Mouse (Mus musculus): Measurements from ENCODE around the gene Raph1.

Gene Raph1

GRCm38 (mm10) chr1:60566631-60567311 lies at the start of gene Raph1:
Gene Raph1, minus strand, starts transcription at chr1:60567104.
- peak; percentile 97 for DNase-seq (ENCODE audit: inconsistent ontology term)

DNA sequence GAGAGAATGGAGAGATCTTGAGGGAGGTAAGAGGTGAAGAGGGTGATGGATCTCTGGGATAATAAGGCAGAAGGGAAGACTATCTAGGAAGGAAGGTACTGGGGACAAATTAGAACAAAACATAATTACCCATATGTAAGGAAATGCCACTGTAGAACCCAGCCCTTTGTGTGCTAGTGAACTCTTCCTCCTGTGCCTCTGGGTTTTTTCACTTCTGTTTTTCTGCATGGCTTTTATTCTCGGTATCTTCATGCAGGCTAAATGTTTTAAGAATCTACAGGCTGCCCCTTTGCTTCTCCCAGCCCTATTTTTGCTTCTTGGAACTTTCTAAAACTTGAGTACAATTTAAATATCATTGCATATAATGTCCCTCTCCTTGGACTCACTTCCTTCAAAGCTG lies 48.8 kb upstream of the Raph1 start:
- no peak for DNase-seq (ENCODE audit: inconsistent ontology term)

DNA sequence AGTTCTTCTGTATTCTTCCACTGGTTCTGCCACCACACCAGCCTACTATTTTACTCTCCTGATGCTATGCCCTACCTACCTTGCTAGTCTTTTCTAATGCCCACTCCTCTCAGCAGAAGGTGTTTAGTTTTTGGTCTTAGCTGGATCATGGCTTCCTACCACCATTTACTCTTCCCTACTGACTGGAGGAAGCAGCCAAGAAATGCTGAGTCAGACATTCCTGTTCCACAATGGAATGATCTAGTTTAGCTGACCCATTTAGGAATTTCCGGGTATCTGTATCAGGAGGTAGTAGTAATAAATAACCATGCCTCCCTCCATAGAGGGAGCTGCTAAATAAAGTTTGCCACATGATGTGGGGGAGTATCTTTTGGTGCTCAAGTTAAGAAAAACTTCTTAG lies 48.0 kb upstream of the Raph1 start:
- DNase-seq (ENCODE audit: inconsistent ontology term): peak; percentile 26

DNA sequence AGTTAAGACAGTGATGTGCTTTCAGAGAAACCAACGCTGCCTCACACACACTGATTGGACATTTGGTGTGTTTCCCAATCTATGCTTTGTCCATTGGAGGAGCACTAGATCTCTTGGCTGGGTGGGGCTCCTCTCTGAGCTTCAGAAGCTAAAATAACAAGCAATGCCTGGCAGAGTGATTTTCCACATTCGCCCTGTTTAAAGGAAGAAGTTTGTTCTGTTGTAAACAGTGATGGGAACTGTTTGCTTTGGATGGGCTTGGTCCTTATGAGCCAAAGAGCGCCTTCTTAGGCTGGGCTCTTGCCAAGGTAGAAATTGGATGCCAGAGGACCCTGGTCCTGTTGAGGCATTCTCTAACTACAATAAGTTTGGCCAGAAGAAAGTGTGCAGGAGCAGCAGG lies 45.1 kb upstream of the Raph1 start:
- no peak for DNase-seq (ENCODE audit: inconsistent ontology term)

DNA sequence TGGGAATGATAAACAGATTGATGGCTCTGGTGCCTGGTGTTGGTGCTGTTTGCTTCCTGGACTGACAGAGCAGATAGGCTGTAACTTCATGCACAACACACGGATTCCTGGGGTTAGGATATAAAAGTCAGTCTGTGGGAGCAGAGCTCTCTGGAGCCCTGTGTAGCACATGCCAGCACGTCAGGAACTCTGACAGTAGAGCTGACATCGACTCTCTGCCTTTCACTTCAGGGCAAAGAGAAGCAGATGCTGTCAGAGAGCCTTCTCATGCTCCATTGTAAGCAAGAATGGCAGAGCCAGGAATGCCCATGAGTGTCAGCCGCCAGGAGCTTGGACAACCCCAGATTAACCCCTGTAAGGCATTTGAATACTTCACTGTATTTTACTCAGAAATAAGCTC lies 43.7 kb upstream of the Raph1 start:
- DNase-seq (ENCODE audit: inconsistent ontology term): no peak

- no peak for DNase-seq (ENCODE audit: inconsistent ontology term)
These were observed 42.3 kb upstream of the Raph1 start for GRCm38 (mm10) chr1:60609011-60609775.

DNA sequence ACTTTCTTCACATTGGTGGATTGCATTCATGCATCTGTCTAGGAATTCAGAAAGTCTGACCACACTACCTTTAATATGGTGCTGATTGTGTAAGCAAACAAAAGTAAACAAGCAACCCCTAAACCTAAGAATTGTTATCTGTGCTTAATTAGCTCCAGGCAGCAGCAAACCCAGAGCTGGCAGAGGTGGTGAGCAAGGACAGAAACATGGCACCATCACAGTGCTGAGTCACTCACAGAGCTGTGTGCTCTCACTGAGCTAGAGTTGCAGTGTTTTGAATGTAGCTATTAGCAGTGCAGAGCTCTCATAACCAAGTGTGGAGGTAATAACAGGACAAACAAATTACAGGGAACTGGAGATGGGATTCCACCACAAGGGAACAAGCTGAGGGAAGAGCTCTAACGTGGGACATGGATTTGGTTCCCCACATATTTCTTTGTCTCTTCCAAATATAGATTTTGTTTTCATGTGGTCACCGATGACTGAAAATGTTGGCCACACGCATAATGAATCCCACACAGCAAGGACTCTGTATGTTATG lies 37.6 kb upstream of the Raph1 start:
- DNase-seq (ENCODE audit: inconsistent ontology term): peak; percentile 27

GRCm38 (mm10) chr1:60600682-60601081 lies 33.8 kb upstream of the Raph1 start:
- DNase-seq (ENCODE audit: inconsistent ontology term): no peak

DNA sequence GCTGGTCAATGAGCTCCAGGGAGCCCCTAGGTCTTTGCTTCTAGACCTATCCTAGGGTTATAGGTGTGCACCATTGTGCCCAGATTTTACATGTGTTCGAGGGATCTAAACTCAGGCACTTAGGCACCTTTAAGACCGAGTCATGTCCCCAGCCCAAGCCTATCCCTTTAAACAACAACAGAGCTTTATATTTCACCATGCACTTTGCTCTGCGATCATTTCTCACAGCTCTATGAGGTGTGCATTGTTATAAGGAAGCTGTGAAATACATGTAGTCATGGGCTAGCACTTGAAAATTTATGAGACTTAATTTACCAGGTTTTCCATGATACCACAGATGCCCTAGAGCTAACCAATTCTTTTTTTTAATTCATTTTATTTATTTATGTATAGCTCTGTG lies 33.0 kb upstream of the Raph1 start:
- DNase-seq (ENCODE audit: inconsistent ontology term): no peak

GRCm38 (mm10) chr1:60599013-60599701 lies 32.3 kb upstream of the Raph1 start:
- DNase-seq (ENCODE audit: inconsistent ontology term): no peak

DNA sequence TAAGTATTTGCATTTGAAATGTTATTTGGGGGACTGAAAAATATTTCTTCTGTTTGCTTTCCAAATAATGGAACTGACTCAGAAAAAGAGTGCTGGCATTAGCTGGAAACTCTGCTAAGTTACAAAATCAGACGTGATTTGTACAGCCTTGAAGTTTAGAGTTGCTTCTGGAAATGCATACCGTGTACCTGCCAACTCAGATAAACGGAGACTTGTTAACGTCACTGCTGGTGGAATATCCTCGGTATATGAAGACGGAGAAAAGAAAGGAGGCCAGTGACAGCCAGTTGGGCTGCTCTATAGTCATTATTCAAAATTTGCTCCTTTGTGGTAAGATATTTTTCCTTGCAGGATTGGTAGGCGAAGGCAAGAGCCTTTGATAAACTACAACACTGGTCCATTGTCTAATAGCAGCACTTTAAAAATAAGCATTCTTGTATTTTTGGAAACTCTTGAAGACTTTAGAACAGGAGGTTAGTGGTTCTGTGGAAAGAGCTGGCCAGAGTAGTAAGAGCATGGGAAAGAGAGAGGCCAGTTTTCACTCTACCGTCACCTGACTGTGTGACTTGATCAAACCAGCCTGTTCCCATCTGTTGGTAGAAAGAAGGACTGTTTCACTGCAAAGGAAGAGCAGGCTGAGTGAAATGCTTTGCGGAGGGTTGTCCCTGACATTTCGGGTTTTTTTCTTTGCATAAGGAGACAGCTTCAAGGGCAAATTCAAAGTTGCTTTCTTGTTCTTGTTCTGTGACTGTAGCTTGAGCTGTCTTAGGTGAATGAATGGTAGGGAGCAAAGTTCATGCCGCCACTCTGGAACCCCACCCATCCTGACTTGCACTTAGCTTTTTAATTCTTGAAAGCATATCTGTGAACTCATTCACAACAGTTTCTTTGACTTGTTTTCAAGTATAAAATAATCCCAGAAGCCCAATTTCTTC lies 29.7 kb upstream of the Raph1 start:
- DNase-seq (ENCODE audit: inconsistent ontology term): no peak

DNA sequence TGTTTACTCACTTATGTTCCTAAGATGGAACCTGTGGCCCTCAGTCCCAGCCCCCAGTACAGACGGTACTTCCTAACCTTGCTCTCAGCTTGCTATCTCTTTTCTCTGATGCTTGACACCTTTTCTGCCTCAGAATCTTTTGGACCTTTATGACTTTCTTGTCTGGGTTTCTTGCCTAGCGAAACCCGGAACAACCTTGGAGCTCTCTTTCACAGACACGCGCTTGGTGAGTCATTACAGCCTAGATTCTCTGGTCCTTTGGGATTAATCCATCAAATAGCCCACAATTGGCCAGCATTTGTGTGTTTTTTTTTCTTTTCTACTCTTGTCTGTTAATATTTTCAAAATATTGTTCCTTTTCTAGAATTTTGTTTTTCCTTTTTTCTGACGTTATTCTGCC lies 26.2 kb upstream of the Raph1 start:
- no peak for DNase-seq (ENCODE audit: inconsistent ontology term)

DNA sequence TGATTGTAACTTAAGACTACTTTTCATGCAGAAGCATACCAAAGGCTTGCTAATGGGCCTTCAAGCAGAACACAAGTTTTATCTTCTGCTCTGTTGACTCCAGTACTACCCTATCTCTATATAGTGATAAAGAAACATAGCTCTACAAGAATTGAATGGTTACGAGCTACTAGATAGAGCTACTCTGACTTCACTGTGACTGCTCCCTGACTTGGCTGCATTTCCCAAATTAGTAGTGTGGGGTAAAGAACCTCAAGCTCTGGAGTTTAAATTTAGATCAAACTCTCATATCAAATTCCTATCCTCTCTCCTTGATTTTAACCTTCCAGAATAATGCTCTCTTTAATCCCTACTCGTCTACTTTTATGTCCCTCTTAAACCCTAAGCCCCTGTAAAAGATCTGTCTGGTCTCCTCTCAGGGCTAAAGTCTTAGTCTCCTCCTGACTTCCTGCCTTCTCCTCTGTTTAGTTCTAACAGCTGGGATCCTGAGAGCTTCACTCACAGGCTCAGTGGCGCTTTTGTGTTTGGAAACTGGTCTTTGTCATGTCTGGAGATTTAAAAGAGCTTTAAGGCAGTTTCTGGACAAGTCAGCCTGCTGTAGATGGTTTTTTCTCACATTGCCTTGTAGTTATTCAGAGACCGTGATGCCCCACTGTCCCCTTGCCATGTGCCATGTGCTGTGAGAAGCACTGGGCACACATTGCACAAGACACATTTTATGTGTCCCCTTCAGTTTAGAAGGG lies 22.2 kb upstream of the Raph1 start:
- DNase-seq (ENCODE audit: inconsistent ontology term): no peak

GRCm38 (mm10) chr1:60580990-60581389 lies 14.1 kb upstream of the Raph1 start:
- no peak for DNase-seq (ENCODE audit: inconsistent ontology term)

DNA sequence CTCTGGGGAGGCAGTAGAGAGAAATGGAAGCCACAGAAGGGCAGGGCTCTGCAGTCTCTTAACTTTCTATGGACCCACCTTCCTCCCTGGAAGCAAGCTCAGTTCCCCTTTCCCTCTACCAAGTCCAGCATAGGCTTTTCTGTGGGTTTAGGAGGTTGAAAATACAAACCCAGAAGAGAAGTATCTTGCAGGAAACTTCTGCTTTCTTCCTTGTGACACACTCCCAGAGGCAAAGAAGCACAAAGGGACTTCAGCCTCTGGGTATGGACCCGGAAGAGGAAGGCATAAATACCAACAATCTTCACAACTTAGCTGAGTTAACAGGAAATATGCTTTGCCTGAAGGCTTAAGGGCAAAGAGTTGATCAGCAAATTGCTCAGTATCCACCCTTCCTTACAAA lies 13.0 kb upstream of the Raph1 start:
- no peak for DNase-seq (ENCODE audit: inconsistent ontology term)

- no peak for DNase-seq (ENCODE audit: inconsistent ontology term)
These were observed 5.8 kb upstream of the Raph1 start for GRCm38 (mm10) chr1:60572699-60573098.

DNA sequence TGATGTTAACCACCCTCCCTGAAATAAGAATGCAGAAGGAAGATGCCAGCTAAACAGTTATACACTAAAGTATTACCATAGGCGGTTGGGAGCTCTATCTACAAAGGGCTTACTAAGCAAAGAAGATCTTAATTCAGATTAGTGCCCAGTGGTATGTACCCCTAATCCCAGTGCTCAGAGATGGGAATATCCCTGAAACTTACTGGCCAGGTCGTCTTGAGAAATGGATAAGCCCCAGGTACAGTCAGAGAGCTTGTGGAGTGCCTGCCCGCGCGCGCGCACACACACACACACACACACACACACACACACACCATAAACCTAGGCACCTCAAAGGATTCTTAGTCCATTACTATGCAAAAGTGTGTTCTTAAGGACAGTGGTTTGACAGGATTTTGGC lies 2.8 kb upstream of the Raph1 start:
- DNase-seq (ENCODE audit: inconsistent ontology term): no peak

GRCm38 (mm10) chr1:60569210-60569609 lies 2.3 kb upstream of the Raph1 start:
- DNase-seq (ENCODE audit: inconsistent ontology term): no peak

DNA sequence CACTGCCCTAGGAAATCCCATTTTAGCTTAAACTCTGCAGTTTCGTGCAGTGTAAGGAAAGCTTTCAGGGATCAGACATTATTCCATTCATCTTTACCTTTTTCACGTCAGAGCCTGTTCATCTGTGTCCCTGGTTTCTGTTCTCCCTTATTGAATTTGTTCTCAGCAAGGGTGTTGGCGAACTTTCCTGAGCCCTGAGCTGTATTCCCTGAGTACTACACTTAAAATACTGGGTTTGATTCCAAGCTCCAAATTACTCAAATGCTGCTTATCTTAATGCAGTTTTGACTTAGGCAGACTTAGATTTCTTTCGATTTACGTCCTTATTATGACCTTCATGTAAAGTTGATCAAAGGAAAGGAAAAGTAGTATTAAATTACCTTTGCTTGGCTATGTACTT lies 417 bp upstream of the Raph1 start:
- DNase-seq (ENCODE audit: inconsistent ontology term): no peak

GRCm38 (mm10) chr1:60565931-60566630 lies 823 bp downstream of the Raph1 start:
- peak; percentile 57 for DNase-seq (ENCODE audit: inconsistent ontology term)
